Mouse (Mus musculus): Measurements from ENCODE around the gene Cd9.

DNA sequence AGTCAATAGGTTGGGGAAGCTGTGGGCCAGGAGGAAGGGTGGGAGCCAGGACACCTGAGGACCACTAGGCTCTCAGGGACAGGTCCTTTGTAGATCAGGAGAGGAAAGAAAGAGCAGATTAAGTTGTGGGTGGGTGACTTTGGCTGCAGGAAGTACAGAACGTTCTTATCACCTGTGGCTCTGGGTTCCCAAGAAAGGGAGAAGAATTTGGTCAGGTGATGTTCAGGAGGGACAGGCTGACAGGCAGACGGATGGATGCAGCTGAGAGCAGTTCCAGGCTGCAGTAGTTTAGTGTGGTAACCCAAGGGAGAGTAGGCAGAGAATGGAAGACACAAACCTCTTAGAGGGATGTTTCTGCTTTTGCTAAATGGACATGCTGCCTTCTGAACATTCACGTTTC is 71.5 kb downstream of the Cd9 start:
- no peak for TF ChIP-seq CTCF (IDR thresholded peaks at IDR 0.05; ENCODE audit: low read depth)
- no peak for TF ChIP-seq EP300 (optimal IDR thresholded peaks at IDR 0.05)

Data from stomach, postnatal 0 days (tissue).